1 mouse cellular context compared by ENCODE assay signal in the genomic region with DNA sequence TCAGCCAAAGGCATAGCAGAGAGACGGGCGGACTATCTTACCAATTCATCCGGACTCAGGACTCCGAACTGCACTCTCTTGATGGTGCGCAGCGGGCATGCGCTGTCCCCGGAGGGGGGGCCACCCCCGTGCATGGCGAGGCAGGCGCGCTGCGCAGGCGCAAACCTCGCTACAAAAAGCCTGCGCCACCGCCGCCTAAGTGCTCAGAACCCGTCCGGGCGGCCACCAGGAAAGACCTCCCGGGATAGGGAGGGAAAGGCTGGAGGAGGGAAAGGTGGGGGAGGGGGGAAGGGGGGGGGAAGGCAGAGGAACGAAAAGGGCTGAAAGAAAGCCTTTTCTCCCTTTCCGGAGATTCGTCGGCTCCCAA.
TF ChIP-seq lines count a peak whose summit lies in the region.

No protein-coding gene starts in this region.

TF ChIP-seq in myocyte, 11 proteins besides CTCF, POLR2A, EP300 and RAD21:
- no peak for TF ChIP-seq MYOD1 (IDR thresholded peaks at IDR 0.05; ENCODE audit: control insufficient read depth in 1 of 3, insufficient read length in 2 of 3, low read depth in 2 of 3)
- TF ChIP-seq REST (IDR thresholded peaks at IDR 0.05; ENCODE audit: insufficient read depth, insufficient read length), result no peak
- TF ChIP-seq TCF12 (IDR thresholded peaks at IDR 0.05; ENCODE audit: insufficient read depth, poor library complexity, severe bottlenecking), result no peak
TF ChIP-seq in myocyte: peak in this region for 0.
